Mouse (Mus musculus) midbrain, embryonic 14.5 days (tissue): ENCODE measurements around the gene Tenm2. TPM values are rescaled to one million over a fixed set of nuclear protein-coding genes. Genes with fewer than 3 reads are reported as not detected.

Experiments used
- ATAC-seq: fragments of 200-750 bp; cut with Nextera tagmentation; 2 replicates; pipeline ENCODE4 v1.8.0; 2017; ENCODE audit warnings: moderate number of reproducible peaks, moderate library complexity; ENCODE audit not compliant: low FRiP score, low TSS enrichment
- DNase-seq: peaks from one replicate; pipeline ENCODE4 v3.0.0-alpha.2; 2015
- H3K27ac ChIP-seq: fragments of 300-500 bp; sonication (generic); replicated peaks from 2 replicates; pipeline ENCODE4 v1.5.1; 2014; ENCODE audit warnings: mild to moderate bottlenecking, low read depth, low read length, moderate library complexity
- H3K27me3 ChIP-seq: fragments of 300-500 bp; sonication (generic); 2 replicates; pipeline ENCODE4 v1.6.1; 2014; ENCODE audit warnings: low read length, control low read depth, mixed read lengths; ENCODE audit not compliant: control insufficient read depth, insufficient read depth
- H3K36me3 ChIP-seq: fragments of 300-500 bp; sonication (generic); 2 replicates; pipeline ENCODE4 v1.6.1; 2014; ENCODE audit warnings: low read length, control low read depth; ENCODE audit not compliant: control insufficient read depth, insufficient read depth
- H3K4me1 ChIP-seq: fragments of 300-500 bp; sonication (generic); 2 replicates; pipeline ENCODE4 v1.6.1; 2014; ENCODE audit warnings: mild to moderate bottlenecking, antibody characterized with exemption, low read length, control low read depth; ENCODE audit not compliant: control insufficient read depth, insufficient read depth
- H3K4me2 ChIP-seq: fragments of 300-500 bp; sonication (generic); 2 replicates; pipeline ENCODE4 v1.6.1; 2014; ENCODE audit warnings: mild to moderate bottlenecking, low read length, moderate library complexity
- H3K4me3 ChIP-seq: fragments of 300-500 bp; sonication (generic); replicated peaks from 2 replicates; pipeline ENCODE4 v1.5.1; 2014; ENCODE audit warnings: low read depth, low read length
- H3K9ac ChIP-seq: fragments of 300-500 bp; sonication (generic); replicated peaks from 2 replicates; pipeline ENCODE4 v1.6.1; 2014; ENCODE audit warnings: mild to moderate bottlenecking, low read length, moderate library complexity
- H3K9me3 ChIP-seq: fragments of 300-500 bp; sonication (generic); 2 replicates; pipeline ENCODE4 v1.6.1; 2016; ENCODE audit warnings: low read length, control low read depth, mixed read lengths; ENCODE audit not compliant: control insufficient read depth
- WGBS: fragments of 180-500 bp; shearing (Covaris S2); extraction: QIAGEN DNeasy Blood & Tissue Kit; methylation state at CpG from one replicate; pipeline ENCODE4 v1.1.7; 2014; 5-methylcytosine and 5-hydroxymethylcytosine counted together
- polyA plus RNA-seq: library from polyadenylated mRNA; unstranded; fragments of >200 nt; fragmentation: Nextera tagmentation; extraction: Ambion mirVana; gene quantifications from 2 replicates; pipeline ENCODE4 v1.2.1, GENCODE M21; 2014

Tenm2 gene
- polyA plus RNA-seq, 1 experiment from 2014 or later: 52.8 TPM

GRCm38 (mm10) chr11:35970806-35971705, 1264.7 kb downstream of the Tenm2 start:
- ATAC-seq: no peak
- no peaks in the 10 kb centered on the region for H3K36me3 ChIP-seq
- H3K4me3 ChIP-seq: no peak overlapping the region
- no peaks in the 10 kb centered on the region for H3K27me3 ChIP-seq
- H3K9me3 ChIP-seq: no peaks in the 10 kb centered on the region
- peaks cover 16% of the 10 kb centered on the region for H3K4me1 ChIP-seq
- H3K9ac ChIP-seq: no peak overlapping the region
- no peak overlapping the region for H3K27ac ChIP-seq
- 91% methylated on average over 19 of the region's 19 CpGs for WGBS
- H3K4me2 ChIP-seq: no peak overlapping the region
- no peak for DNase-seq

GRCm38 (mm10) chr11:35968291-35968690, 1267.5 kb downstream of the Tenm2 start:
- H3K4me3 ChIP-seq: no peak overlapping the region
- H3K27me3 ChIP-seq: no peaks in the 10 kb centered on the region
- H3K9ac ChIP-seq: no peak overlapping the region
- H3K27ac ChIP-seq: no peak overlapping the region
- WGBS: 97% methylated on average over 10 of the region's 10 CpGs
- ATAC-seq: no peak
- H3K9me3 ChIP-seq: no peaks in the 10 kb centered on the region
- DNase-seq: no peak
- H3K4me1 ChIP-seq: peaks cover 11% of the 10 kb centered on the region
- H3K4me2 ChIP-seq: no peak overlapping the region
- H3K36me3 ChIP-seq: no peaks in the 10 kb centered on the region

GRCm38 (mm10) chr11:35963981-35964549, 1271.7 kb downstream of the Tenm2 start:
- H3K36me3 ChIP-seq: no peaks in the 10 kb centered on the region
- no peak overlapping the region for H3K4me2 ChIP-seq
- no peak overlapping the region for H3K4me3 ChIP-seq
- H3K27ac ChIP-seq: no peak overlapping the region
- ATAC-seq (no peak), DNase-seq (no peak)
- no peaks in the 10 kb centered on the region for H3K4me1 ChIP-seq
- no peaks in the 10 kb centered on the region for H3K27me3 ChIP-seq
- 83% methylated on average over 9 of the region's 9 CpGs for WGBS
- H3K9me3 ChIP-seq: no peaks in the 10 kb centered on the region
- no peak overlapping the region for H3K9ac ChIP-seq

GRCm38 (mm10) chr11:35963554-35963953, 1272.2 kb downstream of the Tenm2 start:
- Histone ChIP-seq H3K9ac (no peak overlapping the region), H3K36me3 (no peaks in the 10 kb centered on the region), H3K27ac (no peak overlapping the region), H3K4me2 (no peak overlapping the region), H3K9me3 (no peaks in the 10 kb centered on the region), H3K4me1 (no peaks in the 10 kb centered on the region), H3K27me3 (no peaks in the 10 kb centered on the region), H3K4me3 (no peak overlapping the region)
- WGBS: 60% methylated on average over 2 of the region's 2 CpGs
- no peak for ATAC-seq
- DNase-seq: no peak

GRCm38 (mm10) chr11:35962431-35962830, 1273.3 kb downstream of the Tenm2 start:
- no peak overlapping the region for H3K4me3 ChIP-seq
- H3K4me2 ChIP-seq: no peak overlapping the region
- 98% methylated on average over 2 of the region's 2 CpGs for WGBS
- no peaks in the 10 kb centered on the region for H3K27me3 ChIP-seq
- no peak overlapping the region for H3K27ac ChIP-seq
- H3K9ac ChIP-seq: no peak overlapping the region
- no peaks in the 10 kb centered on the region for H3K4me1 ChIP-seq
- no peaks in the 10 kb centered on the region for H3K36me3 ChIP-seq
- no peaks in the 10 kb centered on the region for H3K9me3 ChIP-seq
- ATAC-seq (no peak), DNase-seq (no peak)

- no peak for DNase-seq
- H3K4me2 ChIP-seq: no peak overlapping the region
Measured at GRCm38 (mm10) chr11:35959270-35959669, 1276.5 kb downstream of the Tenm2 start.

More at GRCm38 (mm10) chr11:35959270-35959669, 1276.5 kb downstream of the Tenm2 start:
- H3K9ac ChIP-seq: no peak overlapping the region
- WGBS: 95% methylated on average over 3 of the region's 3 CpGs
- H3K4me1 ChIP-seq: no peaks in the 10 kb centered on the region
- H3K27me3 ChIP-seq: no peaks in the 10 kb centered on the region
- H3K4me3 ChIP-seq: no peak overlapping the region
- H3K36me3 ChIP-seq: no peaks in the 10 kb centered on the region
- no peaks in the 10 kb centered on the region for H3K9me3 ChIP-seq
- H3K27ac ChIP-seq: no peak overlapping the region
- no peak for ATAC-seq
